Mouse (Mus musculus) WW6 (cell line): ENCODE results near the gene Alkbh4.
"Not testable (repeated sequence)": the region's sequence is repeated elsewhere in the genome, so short reads cannot be mapped to it uniquely, and the experiment has no call there.

Experiments used
- DNase-seq: peaks from one replicate; pipeline ENCODE4 v3.0.0-alpha.2; 2013; ENCODE audit warnings: low read depth, low spot score

Gene Alkbh4

GRCm38 (mm10) chr5:136143161-136143755 lies 7.3 kb downstream of the Alkbh4 start:
- DNase-seq, result peak; percentile 33

GRCm38 (mm10) chr5:136144606-136145430 lies 8.9 kb downstream of the Alkbh4 start:
- no peak for DNase-seq

GRCm38 (mm10) chr5:136146936-136147335 lies 11.0 kb downstream of the Alkbh4 start:
- no peak for DNase-seq

GRCm38 (mm10) chr5:136147704-136148103 lies 11.8 kb downstream of the Alkbh4 start:
- DNase-seq, result no peak

GRCm38 (mm10) chr5:136149134-136149576 lies 13.2 kb downstream of the Alkbh4 start:
- DNase-seq, result not testable (repeated sequence)

GRCm38 (mm10) chr5:136152365-136152764 lies 16.4 kb downstream of the Alkbh4 start:
- no peak for DNase-seq

- no peak for DNase-seq
Measured at GRCm38 (mm10) chr5:136155399-136155798, 19.5 kb downstream of the Alkbh4 start.

- DNase-seq, result not testable (repeated sequence)
Measured at GRCm38 (mm10) chr5:136160084-136160483, 24.1 kb downstream of the Alkbh4 start.

- no peak for DNase-seq
Measured at GRCm38 (mm10) chr5:136163807-136164474, 28.0 kb downstream of the Alkbh4 start.

- DNase-seq, result no peak
Measured at GRCm38 (mm10) chr5:136165246-136165645, 29.3 kb downstream of the Alkbh4 start.

GRCm38 (mm10) chr5:136167296-136167695 lies 31.4 kb downstream of the Alkbh4 start:
- no peak for DNase-seq

- no peak for DNase-seq
Measured at GRCm38 (mm10) chr5:136168071-136168470, 32.1 kb downstream of the Alkbh4 start.

- no peak for DNase-seq
Measured at GRCm38 (mm10) chr5:136169626-136170511, 33.9 kb downstream of the Alkbh4 start.

GRCm38 (mm10) chr5:136170512-136171362 lies 34.8 kb downstream of the Alkbh4 start, which contains the start of gene Orai2:
Orai2 (minus strand) TSS chr5:136170713.
- DNase-seq, result no peak

- no peak for DNase-seq
Measured at GRCm38 (mm10) chr5:136171363-136172341, 35.7 kb downstream of the Alkbh4 start.

GRCm38 (mm10) chr5:136172939-136173338 lies 37.0 kb downstream of the Alkbh4 start:
- no peak for DNase-seq

GRCm38 (mm10) chr5:136173606-136174463 lies 37.9 kb downstream of the Alkbh4 start:
- DNase-seq, result no peak

GRCm38 (mm10) chr5:136179594-136179993 lies 43.6 kb downstream of the Alkbh4 start:
- no peak for DNase-seq
